Mouse (Mus musculus): ENCODE results near the gene Sec14l5.

Gene Sec14l5

DNA sequence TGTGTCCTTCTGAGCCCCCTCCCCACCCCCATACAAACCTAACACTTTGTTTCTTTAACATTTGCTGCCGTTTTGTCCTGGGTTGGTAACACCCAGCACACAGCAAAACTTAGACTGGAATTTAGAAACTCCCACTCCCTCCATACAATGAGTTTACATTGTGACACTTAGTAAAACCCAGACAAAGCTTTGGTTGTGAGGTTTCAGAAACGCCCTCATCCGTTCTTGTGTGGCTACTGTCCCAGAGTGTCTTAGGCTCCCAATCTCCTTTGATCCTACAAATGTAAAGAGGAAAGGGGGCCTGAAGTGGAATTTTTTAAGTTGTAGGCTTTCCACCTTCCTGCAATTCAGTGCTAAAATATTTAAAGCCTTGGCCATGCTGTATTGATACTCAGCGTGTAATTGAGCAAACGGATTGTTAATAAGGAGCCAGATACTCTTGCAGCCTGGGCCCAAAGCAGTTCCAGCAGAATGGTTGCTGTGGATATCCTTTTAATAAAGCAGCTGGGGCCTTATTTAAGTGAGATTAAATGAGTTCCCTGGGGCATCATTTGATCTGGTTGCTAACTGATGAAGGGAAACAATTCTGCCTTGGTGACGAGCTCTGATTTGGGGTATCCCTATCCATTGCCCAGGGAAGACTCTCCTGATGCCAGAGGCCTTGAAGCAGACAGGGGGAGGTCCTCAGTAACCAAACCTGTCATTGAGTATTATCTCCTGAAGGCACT lies 6.6 kb downstream of the Sec14l5 start:
- DNase-seq (ENCODE audit: low read depth, low spot score), result no peak

DNA sequence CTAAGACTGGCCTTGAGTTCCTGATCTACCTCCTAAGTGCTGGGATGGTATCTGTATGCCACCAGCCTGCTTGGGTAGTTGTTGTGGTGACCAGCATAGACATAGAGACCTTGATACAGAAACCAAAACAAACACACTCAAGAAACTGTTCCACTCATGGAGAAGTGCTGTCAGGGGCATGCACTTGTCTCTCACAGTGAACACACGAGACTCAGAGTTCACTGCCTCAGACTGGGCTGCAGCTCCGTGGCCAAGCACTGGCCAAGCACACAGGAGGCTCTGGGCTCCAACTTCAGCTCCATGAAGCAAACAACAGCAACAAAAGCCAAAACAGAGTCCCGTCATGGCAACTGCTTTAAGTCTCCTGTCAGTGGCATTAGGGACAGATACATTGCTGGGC lies 8.1 kb downstream of the Sec14l5 start:
- DNase-seq (ENCODE audit: low read depth, low spot score), result no peak

DNA sequence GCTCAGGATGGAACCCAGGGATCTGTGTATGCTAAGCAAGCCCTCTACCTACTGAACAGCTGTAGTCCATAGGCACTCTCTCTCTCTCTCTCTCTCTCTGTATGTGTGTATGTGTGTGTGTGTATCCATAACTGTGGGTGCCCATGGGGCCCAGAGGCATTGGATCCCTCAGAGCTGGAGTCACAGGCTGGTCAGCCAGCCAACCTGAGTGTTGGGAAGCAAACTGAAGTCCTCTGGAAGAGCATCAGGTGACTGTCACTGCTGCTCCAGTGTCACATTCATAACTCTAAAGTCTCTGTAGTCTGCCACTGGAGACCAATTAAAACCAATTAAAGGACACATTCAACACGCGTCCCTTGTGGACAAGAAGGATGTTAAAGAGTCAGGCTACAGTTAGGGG lies 9.6 kb downstream of the Sec14l5 start:
- DNase-seq (ENCODE audit: low read depth, low spot score), result peak; percentile 57

DNA sequence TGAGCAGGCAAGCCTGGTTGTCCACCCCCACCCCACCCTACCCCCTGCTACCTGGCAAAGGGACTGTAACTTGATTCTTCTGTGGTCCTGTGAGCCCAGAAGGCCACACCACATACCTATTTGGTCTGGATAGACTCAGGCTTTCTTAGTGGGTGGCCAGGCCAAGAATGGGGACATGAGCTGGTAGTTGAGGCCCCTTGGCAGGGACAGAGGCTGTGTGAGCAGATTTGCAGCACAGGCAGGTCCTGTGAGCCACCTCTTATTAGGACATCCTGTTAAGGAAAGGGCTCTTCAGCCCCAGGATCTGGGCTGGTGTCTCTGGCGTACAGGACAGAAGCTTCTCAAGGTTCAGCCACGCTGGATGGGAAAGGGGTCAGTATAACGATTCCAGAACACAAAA lies 10.2 kb downstream of the Sec14l5 start:
- DNase-seq (ENCODE audit: low read depth, low spot score), result peak; percentile 87

DNA sequence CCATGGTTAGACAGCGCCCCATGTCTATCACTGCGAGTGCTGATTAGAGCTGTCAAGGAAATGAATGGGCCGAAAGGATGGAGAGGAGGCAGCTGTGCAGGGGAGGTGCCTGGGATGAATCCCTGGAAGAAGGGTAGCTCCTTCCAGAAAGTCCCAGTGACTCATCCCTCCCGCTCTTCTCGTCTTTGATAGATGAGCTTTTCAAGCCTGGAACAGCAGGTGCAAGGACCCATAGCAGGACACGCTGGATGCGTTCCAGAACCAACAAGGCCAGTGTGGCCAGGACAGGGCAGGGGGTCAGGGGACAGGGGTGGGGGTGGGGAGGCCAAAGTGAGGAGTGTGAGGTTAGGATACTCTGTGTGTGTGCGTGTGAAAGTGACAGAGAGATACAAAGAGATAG lies 12.3 kb downstream of the Sec14l5 start:
- no peak for DNase-seq (ENCODE audit: low read depth, low spot score)

DNA sequence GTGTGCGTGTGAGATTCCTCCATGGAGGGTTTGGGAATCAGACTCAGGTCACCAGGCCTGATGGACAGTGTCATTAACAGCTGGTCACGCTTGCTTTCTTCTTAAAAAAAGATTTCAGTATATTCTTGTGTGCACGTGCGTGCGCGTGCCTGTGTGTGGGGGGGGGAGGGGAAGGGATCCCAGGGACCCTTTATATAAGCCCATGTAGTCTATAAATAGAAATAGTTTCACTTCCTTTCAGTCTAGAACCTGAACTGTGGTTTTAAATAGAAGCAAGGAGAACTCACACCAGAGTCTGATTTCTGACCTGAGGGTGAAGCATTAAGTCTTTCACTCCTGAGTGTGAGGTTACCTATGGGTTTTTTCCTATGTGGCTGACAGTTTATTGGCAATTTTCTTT lies 17.4 kb downstream of the Sec14l5 start:
- DNase-seq (ENCODE audit: low read depth, low spot score), result no peak

DNA sequence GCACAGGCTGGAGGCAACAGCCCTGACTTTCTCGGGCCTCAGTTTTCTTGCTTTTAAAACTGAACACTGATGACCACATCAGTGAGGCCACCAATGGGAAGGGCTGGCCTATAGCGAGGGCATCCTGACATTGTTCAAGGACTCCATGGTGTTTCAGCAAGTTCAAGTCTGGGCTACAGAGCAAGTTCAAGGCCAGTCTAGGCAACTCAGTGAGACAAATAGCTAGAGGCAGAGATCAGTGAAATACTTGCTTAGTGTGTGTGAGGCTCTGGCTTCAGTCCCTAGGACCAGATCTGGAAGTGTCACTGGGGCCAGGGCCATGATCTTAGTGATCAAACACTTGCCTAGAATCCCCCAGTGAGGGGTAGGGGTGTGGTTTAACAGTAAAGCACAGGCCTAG lies 21.1 kb downstream of the Sec14l5 start:
- no peak for DNase-seq (ENCODE audit: low read depth, low spot score)

DNA sequence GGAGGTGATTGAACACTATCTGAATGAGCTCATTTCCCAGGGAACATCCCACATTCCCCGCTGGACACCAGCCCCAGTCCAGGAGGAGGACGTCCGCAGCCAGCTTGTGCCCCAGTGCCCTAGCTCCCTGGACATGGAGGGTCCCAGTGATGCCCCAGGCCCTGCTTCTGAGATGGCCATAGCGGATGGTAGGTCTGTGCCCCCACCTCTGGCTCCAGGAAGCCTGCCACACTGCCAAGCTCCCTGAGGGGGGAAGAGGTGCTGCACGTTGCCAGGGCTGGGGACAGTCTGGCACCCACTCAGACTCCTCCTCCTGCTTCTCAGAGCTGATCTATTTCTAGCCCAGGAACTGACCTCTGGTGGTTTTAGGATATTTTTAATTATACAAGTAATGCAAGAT lies 21.9 kb downstream of the Sec14l5 start:
- DNase-seq (ENCODE audit: low read depth, low spot score), result peak; percentile 80

DNA sequence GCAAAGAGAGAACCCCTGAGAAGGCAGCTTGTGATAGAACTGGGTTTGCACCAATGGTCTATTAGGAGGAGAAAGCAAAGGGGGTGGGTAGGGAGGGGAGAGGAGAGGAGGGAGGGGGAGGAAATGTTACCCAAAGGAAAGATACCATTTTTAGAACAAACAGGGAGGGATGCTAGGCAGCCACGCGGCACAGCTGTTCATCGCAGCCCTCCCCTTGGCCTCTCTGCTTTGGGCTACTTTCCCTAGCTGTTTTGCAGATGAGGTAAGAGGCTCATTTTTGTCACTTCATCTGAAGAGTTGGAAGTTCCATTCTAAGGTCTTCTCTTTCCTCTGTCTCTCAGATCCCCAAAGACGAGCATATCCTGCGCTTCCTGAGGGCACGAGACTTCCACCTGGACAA lies 25.7 kb downstream of the Sec14l5 start:
- DNase-seq (ENCODE audit: low read depth, low spot score), result peak; percentile 76

DNA sequence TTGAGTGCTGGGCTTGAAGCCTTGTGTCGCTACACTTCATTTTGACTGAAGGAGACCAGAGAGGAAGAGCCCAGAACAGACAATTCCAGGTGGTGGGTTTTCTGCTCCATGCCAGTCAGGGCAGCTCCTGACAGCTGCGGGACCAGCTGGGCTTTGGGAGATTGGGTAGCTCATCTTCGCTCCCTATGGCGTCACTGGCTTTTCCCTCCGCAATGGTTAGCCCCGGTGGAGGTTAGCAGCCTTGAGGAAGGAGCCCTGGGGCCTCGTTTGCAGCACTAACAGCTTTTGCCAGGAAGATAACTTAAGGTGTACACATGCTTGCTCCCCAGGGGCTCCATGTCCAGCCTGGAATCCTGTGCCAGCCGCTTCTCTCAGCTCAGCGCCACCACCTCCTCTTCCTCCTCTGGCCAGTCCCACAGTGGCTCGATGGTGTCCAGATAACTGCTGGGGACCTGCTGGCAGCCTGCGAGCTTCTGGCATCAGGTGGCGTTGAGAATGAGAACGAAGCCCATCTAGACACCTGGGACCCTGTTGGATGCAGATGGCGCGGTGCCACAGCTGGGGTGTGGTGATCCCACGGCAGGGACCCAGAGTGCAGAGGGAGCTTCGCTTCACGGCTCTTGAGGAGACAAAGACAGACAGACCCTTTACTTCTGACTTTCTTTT lies 36.5 kb downstream of the Sec14l5 start:
- DNase-seq (ENCODE audit: low read depth, low spot score), result no peak

DNA sequence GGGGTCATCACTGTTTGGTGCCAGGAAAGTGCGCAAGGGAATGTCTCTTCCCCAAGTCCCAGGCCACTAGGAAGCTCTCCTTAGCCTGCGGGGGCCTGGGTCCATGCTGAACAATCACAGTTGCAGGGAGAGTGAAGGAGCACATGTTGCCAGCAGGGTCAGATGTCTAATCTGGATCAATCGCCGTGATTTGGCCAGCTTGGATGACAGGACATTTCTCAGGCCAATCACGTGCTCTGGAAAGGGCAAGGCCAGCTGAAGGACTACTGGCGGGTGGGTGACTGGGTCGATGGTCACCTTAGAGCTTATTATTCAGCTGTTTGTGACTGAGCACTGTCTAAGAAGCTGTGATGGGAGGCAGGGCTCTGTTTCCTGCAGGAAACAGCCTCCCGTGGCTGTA lies 37.2 kb downstream of the Sec14l5 start:
- DNase-seq (ENCODE audit: low read depth, low spot score), result no peak

DNA sequence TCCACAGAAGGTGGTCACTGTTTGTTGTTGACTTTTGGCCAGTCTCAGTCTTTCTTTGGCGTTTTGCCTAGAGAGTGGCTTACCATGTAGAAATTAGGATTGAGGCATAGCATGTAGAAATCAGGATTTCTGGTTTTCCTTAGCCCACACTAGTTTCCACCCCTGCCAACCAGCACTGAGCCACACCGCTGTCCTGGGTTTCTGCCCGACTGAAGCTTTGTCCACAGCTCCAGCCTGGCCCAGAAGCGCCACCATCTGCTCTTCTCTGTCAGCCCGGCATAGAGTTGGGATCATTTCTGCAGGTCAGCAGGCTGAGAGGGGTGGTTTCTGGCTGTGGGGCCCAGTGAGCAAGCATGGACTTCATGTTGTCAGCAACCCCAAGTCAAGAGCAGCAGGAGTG lies 38.0 kb downstream of the Sec14l5 start:
- DNase-seq (ENCODE audit: low read depth, low spot score), result peak; percentile 63

DNA sequence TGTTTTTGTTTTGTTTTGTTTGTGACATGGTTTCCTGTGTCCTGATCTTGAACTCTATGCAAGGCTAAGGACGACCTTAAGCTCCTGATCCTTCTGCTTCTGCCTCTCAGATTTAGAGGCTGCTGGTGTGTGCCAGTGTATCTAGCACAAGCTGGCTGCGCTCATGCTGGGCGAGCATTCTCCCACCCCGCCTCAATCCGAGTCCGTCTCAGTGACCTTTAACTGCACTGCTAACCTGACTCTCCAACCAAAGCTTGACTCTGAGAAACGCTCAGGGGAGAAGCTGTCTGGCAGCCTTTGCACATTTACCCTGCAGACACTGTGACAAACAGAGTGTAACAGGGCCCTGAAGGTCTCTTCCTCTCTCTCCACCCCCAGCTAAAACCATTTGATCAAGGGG lies 38.8 kb downstream of the Sec14l5 start:
- peak; percentile 84 for DNase-seq (ENCODE audit: low read depth, low spot score)

DNA sequence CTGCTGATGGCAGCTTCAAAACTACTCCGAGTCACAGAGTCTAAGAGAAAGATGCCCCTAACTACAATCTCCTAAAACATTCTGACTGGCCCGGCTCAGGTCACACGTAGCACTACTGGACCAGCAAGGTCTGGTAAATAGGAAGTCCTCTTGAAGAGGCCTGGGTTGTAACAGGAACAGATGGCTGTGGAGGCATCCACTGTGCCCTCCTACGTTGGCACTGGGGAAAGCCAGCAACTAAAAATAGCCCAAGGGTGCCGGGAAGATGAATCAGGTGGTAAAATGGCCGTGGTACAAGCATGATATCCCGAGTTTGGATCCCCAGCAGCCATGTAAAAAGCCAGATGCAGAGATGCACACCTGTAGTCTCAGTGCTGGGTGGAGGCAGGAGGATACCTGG lies 39.3 kb downstream of the Sec14l5 start:
- peak; percentile 80 for DNase-seq (ENCODE audit: low read depth, low spot score)

DNA sequence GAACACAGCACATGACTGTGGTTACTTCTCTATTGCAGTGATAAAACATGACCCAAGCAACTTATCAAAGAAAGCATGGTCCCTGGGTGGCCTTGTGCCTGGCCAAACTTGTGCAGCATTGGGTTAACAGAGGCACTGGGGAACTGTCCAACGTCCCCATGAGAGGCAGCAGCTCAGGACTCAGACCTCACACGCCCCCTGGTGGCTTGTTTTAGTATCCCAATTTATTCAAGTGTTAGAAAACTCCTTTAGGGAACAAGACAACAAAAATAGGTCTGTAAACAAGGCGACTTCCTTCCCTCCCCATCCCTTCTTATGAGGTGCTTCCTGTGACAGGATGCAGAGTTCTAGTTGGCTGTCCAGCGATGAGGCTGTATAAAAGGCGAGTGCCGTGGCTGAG lies 48.2 kb downstream of the Sec14l5 start:
- peak; percentile 60 for DNase-seq (ENCODE audit: low read depth, low spot score)

DNA sequence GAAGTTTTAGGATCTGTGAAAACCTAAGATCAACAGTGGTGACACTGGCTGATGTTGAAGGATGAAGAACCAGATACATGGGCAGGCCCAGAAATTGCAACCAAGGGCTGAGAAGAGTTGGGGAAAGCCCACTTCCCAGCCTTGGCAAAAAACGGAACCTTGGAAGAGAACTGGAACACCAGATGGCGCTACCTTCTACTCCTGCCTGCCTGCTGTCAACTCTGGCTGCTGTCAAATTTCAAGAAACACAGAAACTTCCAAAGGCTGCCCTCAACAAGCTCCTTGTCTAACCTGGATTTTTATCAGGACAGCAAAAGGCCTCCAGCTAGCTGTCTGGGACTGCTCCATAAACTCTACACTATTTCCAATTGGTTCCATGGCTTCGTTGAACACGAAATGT lies 55.8 kb downstream of the Sec14l5 start:
- DNase-seq (ENCODE audit: low read depth, low spot score), result no peak

DNA sequence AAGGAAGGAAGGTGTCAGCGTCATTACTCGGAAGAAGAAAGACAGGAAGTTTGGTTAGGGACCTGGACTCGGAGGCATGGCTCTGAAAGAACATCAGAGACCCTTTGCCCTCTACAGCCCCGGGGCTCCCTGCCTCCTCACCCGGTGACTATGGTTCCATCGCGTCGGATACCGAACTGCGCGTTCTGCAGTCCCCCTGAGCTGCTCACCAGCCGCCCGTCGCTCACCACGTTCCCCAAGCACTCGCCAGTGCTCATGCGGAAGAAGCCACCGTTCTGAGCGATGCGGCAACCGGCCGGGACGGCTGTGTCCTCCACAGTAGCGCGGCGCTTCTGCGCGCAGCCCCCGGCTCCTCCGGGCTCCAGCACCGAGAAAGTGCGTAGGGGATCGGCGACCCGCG lies 56.3 kb downstream of the Sec14l5 start:
- no peak for DNase-seq (ENCODE audit: low read depth, low spot score)

DNA sequence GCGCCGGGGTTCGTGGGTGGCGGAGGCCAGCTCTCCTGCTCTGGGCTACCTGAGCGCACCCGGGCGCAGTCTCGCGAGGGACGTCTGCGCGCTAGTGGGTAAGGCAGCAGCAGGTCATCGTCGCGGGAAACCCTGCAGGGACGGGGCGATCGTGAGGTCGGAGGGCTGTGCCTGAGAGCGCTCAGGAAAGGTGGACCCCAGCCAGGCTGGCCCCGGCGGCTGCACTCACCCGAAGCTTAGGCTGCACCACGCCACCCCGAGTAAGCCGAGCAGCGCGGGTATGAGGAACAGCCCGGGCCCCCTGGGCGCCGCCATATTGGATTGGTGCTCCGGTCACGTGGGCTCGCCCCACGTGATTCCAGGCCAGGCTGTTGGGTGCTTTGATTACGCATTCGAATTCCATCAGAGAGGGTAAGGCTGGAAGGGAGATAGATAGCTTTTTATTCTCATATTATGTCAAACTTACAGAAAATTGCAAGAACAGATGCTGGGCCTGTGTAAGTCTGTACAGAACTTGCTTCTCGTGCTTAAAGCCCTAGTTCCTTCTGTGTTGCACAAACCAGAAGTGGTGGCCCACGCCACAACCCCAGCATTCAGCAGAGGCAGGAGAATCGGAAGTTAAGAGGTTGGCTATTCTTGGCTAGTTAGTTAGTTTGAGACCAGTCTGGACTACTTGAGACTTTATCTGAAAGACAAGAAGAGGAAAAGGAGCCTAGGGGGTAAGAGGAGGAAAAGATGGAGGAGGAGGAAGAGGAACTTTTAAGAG lies 56.9 kb downstream of the Sec14l5 start, which contains the start of gene Nagpa:
Gene Nagpa (minus strand): TSS at position 345 of the 766 bp plus-strand sequence.
- peak; percentile 90 for DNase-seq (ENCODE audit: low read depth, low spot score)

DNA sequence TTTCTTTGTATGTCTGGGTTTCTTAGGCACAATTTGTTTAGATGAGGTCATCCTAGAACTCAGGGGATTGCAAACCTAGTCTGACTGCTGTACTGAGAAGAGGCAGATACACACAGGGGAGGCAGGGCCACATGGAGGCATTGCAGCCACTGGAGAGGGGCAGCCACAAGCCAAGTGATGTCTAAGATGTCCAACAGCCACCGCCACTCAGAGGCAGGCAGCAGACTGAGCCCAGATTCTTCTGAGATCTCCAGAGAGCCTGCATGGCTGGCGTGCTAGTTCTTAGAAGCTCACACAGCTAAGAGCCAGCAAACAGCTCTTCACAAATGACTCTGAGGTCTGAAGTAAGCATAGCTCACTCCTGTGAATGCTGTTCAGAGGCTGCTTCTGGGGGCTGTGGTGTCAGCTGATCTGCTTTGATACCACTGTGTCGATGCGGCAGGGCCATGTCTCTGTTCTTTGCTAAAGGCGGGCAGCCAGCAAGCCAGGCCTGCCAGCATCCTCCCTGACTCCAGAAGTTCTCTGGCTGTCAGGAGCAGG lies 58.6 kb downstream of the Sec14l5 start:
- no peak for DNase-seq (ENCODE audit: low read depth, low spot score)

DNA sequence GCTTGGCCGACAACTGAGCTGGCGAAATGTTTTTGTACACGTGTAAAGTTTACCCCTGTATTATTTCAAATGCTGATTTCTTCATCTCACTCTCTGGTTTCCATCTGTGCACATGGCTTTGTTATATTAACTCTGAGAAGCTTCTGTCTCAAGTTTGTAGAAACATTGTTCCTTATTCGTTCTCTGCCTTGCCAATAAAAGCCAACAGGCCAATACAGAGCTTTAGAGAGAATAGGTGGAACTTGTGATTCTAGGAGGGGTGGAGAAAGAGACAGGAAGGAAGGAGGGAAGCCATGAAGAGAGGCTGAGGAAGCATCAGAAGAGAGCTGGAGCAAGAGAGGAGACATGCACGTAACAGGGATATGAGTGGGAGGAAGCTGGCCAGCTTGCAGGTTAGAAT lies 59.1 kb downstream of the Sec14l5 start:
- DNase-seq (ENCODE audit: low read depth, low spot score), result no peak

DNA sequence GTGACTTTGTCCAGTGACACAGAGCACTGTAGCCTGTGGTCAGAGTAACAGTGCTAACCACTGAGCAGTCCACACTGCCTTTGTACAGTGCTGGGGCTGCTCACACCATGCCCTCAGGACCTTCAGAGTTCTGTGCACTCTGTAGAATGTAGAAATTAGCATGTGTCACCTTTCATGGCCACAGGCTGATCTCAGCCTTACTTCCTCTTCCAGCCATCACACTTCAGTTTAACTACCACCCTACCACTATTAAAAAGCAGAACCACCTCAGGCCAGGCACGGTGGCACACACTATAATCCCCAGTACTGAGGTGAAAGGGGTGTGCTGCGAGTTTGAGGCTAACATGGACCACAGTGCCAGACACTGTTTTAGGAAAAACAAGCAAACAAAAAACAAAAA lies 63.5 kb downstream of the Sec14l5 start:
- no peak for DNase-seq (ENCODE audit: low read depth, low spot score)

DNA sequence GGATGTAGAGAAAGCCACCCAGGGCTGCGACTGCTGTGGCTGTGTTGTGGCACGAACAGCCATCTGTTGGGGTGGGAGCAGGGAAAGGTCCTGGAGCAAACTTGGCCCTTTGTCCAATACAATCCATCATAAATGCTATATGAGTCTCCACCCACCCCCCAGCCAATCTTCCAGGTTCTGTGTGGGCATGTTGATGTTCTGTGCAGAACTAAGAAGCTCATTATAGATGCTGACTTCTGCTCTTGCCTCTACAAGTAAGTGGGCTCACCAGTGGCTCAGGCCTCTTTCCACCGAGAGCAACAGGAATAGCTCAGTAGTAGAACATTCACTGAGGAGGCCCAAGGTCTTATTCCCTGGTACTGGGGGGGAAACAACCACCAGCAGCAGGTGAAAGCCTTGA lies 65.2 kb downstream of the Sec14l5 start:
- DNase-seq (ENCODE audit: low read depth, low spot score), result no peak

Measured in skeletal muscle tissue, adult 2 months (tissue).